Mouse (Mus musculus): ENCODE measurements around the gene Dcaf6. TPM values are rescaled to one million over a fixed set of nuclear protein-coding genes. Genes with fewer than 3 reads are reported as not detected.

Gene Dcaf6
- polyA plus RNA-seq, 1 experiment from 2014 or later = 15.9 TPM

DNA sequence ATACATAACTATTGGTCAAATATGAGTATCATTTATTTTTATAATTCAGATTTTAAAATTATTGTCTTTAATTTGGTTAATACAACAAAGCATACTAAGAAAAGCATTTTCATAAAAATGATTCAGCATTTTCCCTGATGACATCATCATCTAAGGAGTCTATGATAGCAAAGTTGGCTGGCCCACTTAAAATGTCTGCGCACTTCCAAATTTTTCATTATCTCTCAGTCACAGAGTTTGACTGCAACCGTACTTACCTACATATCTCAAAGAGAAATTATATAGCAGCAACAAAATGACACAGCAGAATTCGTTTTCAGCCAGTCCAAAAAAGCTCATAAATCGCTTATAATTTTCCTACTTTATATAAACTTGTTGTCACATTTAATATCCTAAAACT lies 64.3 kb downstream of the Dcaf6 start:
- Histone ChIP-seq H3K36me3 (peaks cover 8% of the 10 kb centered on the region; the same call in 1 of the 2 replicates), H3K4me1 (no peaks in the 10 kb centered on the region), H3K27me3 (no peaks in the 10 kb centered on the region), H3K9ac (no peak overlapping the region), H3K27ac (no peak overlapping the region), H3K4me2 (replicated peaks) (no peak overlapping the region), H3K9me3 (no peaks in the 10 kb centered on the region), H3K4me3 (no peak overlapping the region)
- ATAC-seq (ENCODE audit: low FRiP score, low read depth) = no peak
- WGBS = 87% methylated on average over 4 of the region's 4 CpGs

DNA sequence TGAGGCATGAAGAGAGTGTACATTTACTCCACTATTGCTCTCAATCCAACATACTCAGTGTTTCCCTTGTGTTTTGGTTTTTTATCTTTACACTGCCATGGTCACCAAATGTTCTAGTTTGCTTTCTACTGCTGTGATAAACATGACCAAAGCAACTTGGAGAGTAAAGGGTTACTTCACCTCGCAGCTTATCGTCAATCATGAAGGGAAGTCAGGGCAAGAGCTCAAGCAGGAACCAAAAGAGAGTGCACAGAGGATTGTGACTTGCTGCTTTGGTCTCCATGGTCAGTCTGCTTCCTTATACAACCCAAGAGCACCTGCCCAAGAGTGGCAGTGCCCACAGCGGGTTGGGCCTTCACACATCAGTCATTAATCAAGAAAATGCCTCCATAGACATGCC lies 65.4 kb downstream of the Dcaf6 start:
- Histone ChIP-seq H3K9ac (no peak overlapping the region), H3K4me2 (replicated peaks) (no peak overlapping the region), H3K9me3 (no peaks in the 10 kb centered on the region), H3K27me3 (no peaks in the 10 kb centered on the region), H3K36me3 (peaks cover 8% of the 10 kb centered on the region; the same call in 1 of the 2 replicates), H3K4me1 (no peaks in the 10 kb centered on the region), H3K4me3 (no peak overlapping the region), H3K27ac (no peak overlapping the region)
- no peak for ATAC-seq (ENCODE audit: low FRiP score, low read depth)
- 66% methylated on average over 3 of the region's 3 CpGs for WGBS

GRCm38 (mm10) chr1:165393033-165393432 lies 67.2 kb downstream of the Dcaf6 start:
- no peaks in the 10 kb centered on the region for H3K27me3 ChIP-seq
- no peak overlapping the region for H3K27ac ChIP-seq
- no peaks in the 10 kb centered on the region for H3K4me1 ChIP-seq
- WGBS = 85% methylated on average over 1 of the region's 1 CpGs
- H3K9me3 ChIP-seq = no peaks in the 10 kb centered on the region
- no peak overlapping the region for H3K4me3 ChIP-seq
- H3K9ac ChIP-seq = no peak overlapping the region
- no peak for ATAC-seq (ENCODE audit: low FRiP score, low read depth)
- H3K4me2 ChIP-seq (replicated peaks) = no peak overlapping the region
- peaks cover 17% of the 10 kb centered on the region for H3K36me3 ChIP-seq

DNA sequence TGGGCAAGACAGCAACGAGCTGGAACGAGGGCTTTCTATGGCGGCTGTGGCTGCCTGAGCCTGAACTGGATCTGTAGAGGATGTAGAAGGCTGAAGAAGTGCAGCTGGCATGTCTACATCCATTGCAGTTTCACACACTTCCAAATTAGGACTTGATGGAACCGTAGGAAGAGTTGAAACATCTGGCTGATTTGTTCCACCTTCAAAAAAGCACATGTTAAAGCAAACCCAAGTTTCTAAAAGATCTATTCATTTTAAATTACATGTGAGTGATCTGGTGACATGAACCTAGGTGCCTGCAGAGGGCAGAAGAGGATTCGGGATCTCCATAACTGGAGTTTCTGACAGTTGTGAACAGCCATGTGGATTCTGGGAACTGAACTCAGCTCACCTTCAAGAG lies 71.6 kb downstream of the Dcaf6 start:
- Histone ChIP-seq H3K27ac (no peak overlapping the region), H3K4me2 (replicated peaks) (no peak overlapping the region), H3K4me3 (no peak overlapping the region), H3K4me1 (no peaks in the 10 kb centered on the region), H3K27me3 (no peaks in the 10 kb centered on the region), H3K36me3 (peaks cover 26% of the 10 kb centered on the region), H3K9me3 (no peaks in the 10 kb centered on the region), H3K9ac (no peak overlapping the region)
- WGBS = 72% methylated on average over 5 of the region's 5 CpGs
- ATAC-seq (ENCODE audit: low FRiP score, low read depth) = no peak

DNA sequence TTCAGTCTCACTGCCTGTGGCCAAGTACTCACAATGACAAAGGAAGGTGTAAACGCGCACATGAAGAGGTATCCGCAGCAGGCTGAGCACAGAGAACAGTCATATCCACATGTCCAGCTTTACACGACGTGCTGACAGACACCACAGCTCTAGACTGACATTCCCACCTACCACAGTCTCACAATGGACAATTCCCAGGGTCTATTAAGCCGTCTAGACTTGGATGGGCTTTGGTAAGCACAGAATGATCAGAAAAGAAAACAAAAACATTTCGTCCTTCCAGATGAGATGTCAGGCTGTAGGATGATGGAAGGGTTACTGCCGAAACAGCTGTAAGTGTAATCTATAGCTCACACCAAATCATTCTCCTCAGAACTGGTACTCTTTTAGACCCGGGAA lies 73.8 kb downstream of the Dcaf6 start:
- WGBS = 85% methylated on average over 9 of the region's 9 CpGs
- no peak overlapping the region for H3K9ac ChIP-seq
- H3K4me2 ChIP-seq (replicated peaks) = no peak overlapping the region
- no peaks in the 10 kb centered on the region for H3K27me3 ChIP-seq
- H3K4me3 ChIP-seq = no peak overlapping the region
- H3K4me1 ChIP-seq = no peaks in the 10 kb centered on the region
- ATAC-seq (ENCODE audit: low FRiP score, low read depth) = no peak
- peaks cover 21% of the 10 kb centered on the region for H3K36me3 ChIP-seq
- H3K27ac ChIP-seq = no peak overlapping the region
- H3K9me3 ChIP-seq = no peaks in the 10 kb centered on the region

- Histone ChIP-seq H3K27ac (no peak overlapping the region), H3K36me3 (peaks cover 21% of the 10 kb centered on the region), H3K9ac (no peak overlapping the region), H3K4me2 (replicated peaks) (no peak overlapping the region), H3K4me1 (no peaks in the 10 kb centered on the region), H3K9me3 (no peaks in the 10 kb centered on the region), H3K27me3 (no peaks in the 10 kb centered on the region), H3K4me3 (no peak overlapping the region)
- no peak for ATAC-seq (ENCODE audit: low FRiP score, low read depth)
- WGBS = 92% methylated on average over 14 of the region's 14 CpGs
Observed at GRCm38 (mm10) chr1:165385810-165386524, 74.3 kb downstream of the Dcaf6 start.

DNA sequence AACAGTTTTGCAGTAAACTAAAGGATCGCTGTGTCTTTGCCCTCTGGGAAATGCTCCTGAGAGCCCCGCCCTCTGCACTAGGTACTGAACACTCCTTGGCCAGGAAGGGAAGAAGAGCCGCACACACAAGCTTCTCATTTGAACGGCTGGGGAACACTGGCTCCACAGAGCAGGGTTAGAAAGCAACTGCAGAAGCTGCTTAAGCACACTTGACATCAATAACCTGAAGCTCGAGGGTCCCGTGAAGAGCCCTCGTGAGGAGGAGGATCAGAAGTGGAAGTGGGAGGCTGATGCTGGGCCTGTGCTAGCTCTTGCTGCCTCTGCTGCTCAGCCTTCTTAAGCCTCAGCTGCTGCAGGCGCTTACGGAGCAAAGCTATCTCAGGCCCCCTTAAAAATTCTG lies 86.4 kb downstream of the Dcaf6 start:
- no peak for ATAC-seq (ENCODE audit: low FRiP score, low read depth)
- Histone ChIP-seq H3K4me1 (no peaks in the 10 kb centered on the region), H3K9ac (no peak overlapping the region), H3K27ac (no peak overlapping the region), H3K4me3 (no peak overlapping the region), H3K36me3 (peaks cover 11% of the 10 kb centered on the region), H3K4me2 (replicated peaks) (no peak overlapping the region), H3K9me3 (no peaks in the 10 kb centered on the region), H3K27me3 (no peaks in the 10 kb centered on the region)
- 62% methylated on average over 9 of the region's 9 CpGs for WGBS

- H3K27me3 ChIP-seq = no peaks in the 10 kb centered on the region
- H3K4me1 ChIP-seq = no peaks in the 10 kb centered on the region
- 89% methylated on average over 4 of the region's 4 CpGs for WGBS
- no peaks in the 10 kb centered on the region for H3K9me3 ChIP-seq
- no peak for ATAC-seq (ENCODE audit: low FRiP score, low read depth)
- H3K4me3 ChIP-seq = no peak overlapping the region
- H3K4me2 ChIP-seq (replicated peaks) = no peak overlapping the region
- H3K27ac ChIP-seq = no peak overlapping the region
- H3K36me3 ChIP-seq = peaks cover 9% of the 10 kb centered on the region
- H3K9ac ChIP-seq = no peak overlapping the region
Observed at GRCm38 (mm10) chr1:165370990-165371389, 89.3 kb downstream of the Dcaf6 start.

GRCm38 (mm10) chr1:165365057-165365456 lies 95.2 kb downstream of the Dcaf6 start:
- ATAC-seq (ENCODE audit: low FRiP score, low read depth) = no peak
- Histone ChIP-seq H3K27me3 (no peaks in the 10 kb centered on the region), H3K9ac (no peak overlapping the region), H3K4me3 (no peak overlapping the region), H3K27ac (no peak overlapping the region), H3K9me3 (no peaks in the 10 kb centered on the region), H3K36me3 (peaks cover 4% of the 10 kb centered on the region; the same call in 1 of the 2 replicates), H3K4me1 (no peaks in the 10 kb centered on the region), H3K4me2 (replicated peaks) (no peak overlapping the region)
- 90% methylated on average over 3 of the region's 3 CpGs for WGBS

- H3K4me3 ChIP-seq = no peak overlapping the region
- 92% methylated on average over 2 of the region's 2 CpGs for WGBS
- no peaks in the 10 kb centered on the region for H3K27me3 ChIP-seq
- no peaks in the 10 kb centered on the region for H3K4me1 ChIP-seq
- no peaks in the 10 kb centered on the region for H3K9me3 ChIP-seq
- no peak overlapping the region for H3K9ac ChIP-seq
- H3K27ac ChIP-seq = no peak overlapping the region
- peaks cover 4% of the 10 kb centered on the region; the same call in 1 of the 2 replicates for H3K36me3 ChIP-seq
- H3K4me2 ChIP-seq (replicated peaks) = no peak overlapping the region
- ATAC-seq (ENCODE audit: low FRiP score, low read depth) = no peak
Observed at GRCm38 (mm10) chr1:165363271-165363670, 97.0 kb downstream of the Dcaf6 start.

- WGBS = 54% methylated on average over 2 of the region's 2 CpGs
- peaks cover 4% of the 10 kb centered on the region for H3K36me3 ChIP-seq
- H3K4me2 ChIP-seq (replicated peaks) = no peak overlapping the region
- no peak for ATAC-seq (ENCODE audit: low FRiP score, low read depth)
- no peaks in the 10 kb centered on the region for H3K4me1 ChIP-seq
- no peak overlapping the region for H3K4me3 ChIP-seq
- no peak overlapping the region for H3K9ac ChIP-seq
- no peaks in the 10 kb centered on the region for H3K27me3 ChIP-seq
- no peaks in the 10 kb centered on the region for H3K9me3 ChIP-seq
- no peak overlapping the region for H3K27ac ChIP-seq
Observed at GRCm38 (mm10) chr1:165356347-165356746, 103.9 kb downstream of the Dcaf6 start.

GRCm38 (mm10) chr1:165348627-165349026 lies 111.6 kb downstream of the Dcaf6 start:
- H3K36me3 ChIP-seq = peaks cover 16% of the 10 kb centered on the region
- no peak for ATAC-seq (ENCODE audit: low FRiP score, low read depth)
- H3K9ac ChIP-seq = no peak overlapping the region
- no peak overlapping the region for H3K4me3 ChIP-seq
- no peak overlapping the region for H3K4me2 ChIP-seq (replicated peaks)
- H3K27me3 ChIP-seq = no peaks in the 10 kb centered on the region
- H3K9me3 ChIP-seq = no peaks in the 10 kb centered on the region
- H3K4me1 ChIP-seq = peaks cover 17% of the 10 kb centered on the region
- no peak overlapping the region for H3K27ac ChIP-seq

GRCm38 (mm10) chr1:165344453-165344852 lies 115.8 kb downstream of the Dcaf6 start:
- Histone ChIP-seq H3K27ac (no peak overlapping the region), H3K36me3 (no peaks in the 10 kb centered on the region), H3K4me1 (peaks cover 17% of the 10 kb centered on the region), H3K9me3 (no peaks in the 10 kb centered on the region), H3K27me3 (no peaks in the 10 kb centered on the region), H3K4me3 (no peak overlapping the region), H3K9ac (no peak overlapping the region), H3K4me2 (replicated peaks) (no peak overlapping the region)
- 34% methylated on average over 4 of the region's 4 CpGs for WGBS
- peak; percentile 48; the same call in 1 of the 2 replicates for ATAC-seq (ENCODE audit: low FRiP score, low read depth)

All from limb, embryonic 13.5 days (tissue).